Mouse (Mus musculus) liver, embryonic 16.5 days (tissue): Measurements from ENCODE around the gene Npas2. TPM values are rescaled to one million over a fixed set of nuclear protein-coding genes. Genes with fewer than 3 reads are reported as not detected.

Experiments used
- ATAC-seq: fragments of 200-750 bp; cut with Nextera tagmentation; 2 replicates; pipeline ENCODE4 v1.8.0; 2017; ENCODE audit warnings: low read depth, mild to moderate bottlenecking, moderate number of reproducible peaks, moderate library complexity
- H3K27ac ChIP-seq: fragments of 300-500 bp; sonication (generic); 2 replicates; pipeline ENCODE4 v1.5.1; 2014; ENCODE audit warnings: mild to moderate bottlenecking, low read length
- H3K27me3 ChIP-seq: fragments of 300-500 bp; sonication (generic); 2 replicates; pipeline ENCODE4 v1.6.1; 2014; ENCODE audit warnings: low read depth, low read length, mixed read lengths; ENCODE audit not compliant: control insufficient read depth, insufficient read depth
- H3K36me3 ChIP-seq: fragments of 300-500 bp; sonication (generic); 2 replicates; pipeline ENCODE4 v1.6.1; 2014; ENCODE audit warnings: mild to moderate bottlenecking; ENCODE audit not compliant: control insufficient read depth, insufficient read depth
- H3K4me1 ChIP-seq: fragments of 300-500 bp; sonication (generic); 2 replicates; pipeline ENCODE4 v1.6.1; 2014; ENCODE audit warnings: low read depth, low read length, mixed read lengths; ENCODE audit not compliant: control insufficient read depth
- H3K4me2 ChIP-seq: fragments of 300-500 bp; sonication (generic); 2 replicates; pipeline ENCODE4 v1.6.1; 2014; ENCODE audit warnings: low read depth, low read length, mixed read lengths
- H3K4me3 ChIP-seq: fragments of 300-500 bp; sonication (generic); 2 replicates; pipeline ENCODE4 v1.5.1; 2014; ENCODE audit warnings: low read depth, mild to moderate bottlenecking, low read length
- H3K9ac ChIP-seq: fragments of 300-500 bp; sonication (generic); 2 replicates; pipeline ENCODE4 v1.6.1; 2014; ENCODE audit warnings: low read depth, low read length
- H3K9me3 ChIP-seq: fragments of 300-500 bp; sonication (generic); replicated peaks from 2 replicates; pipeline ENCODE4 v1.6.1; 2016; ENCODE audit warnings: low read length; ENCODE audit not compliant: control insufficient read depth
- WGBS: fragments of 180-500 bp; shearing (Covaris S2); extraction: QIAGEN DNeasy Blood & Tissue Kit; methylation state at CpG from one replicate; pipeline ENCODE4 v1.1.7; 2014; ENCODE audit not compliant: insufficient replicate concordance; 5-methylcytosine and 5-hydroxymethylcytosine counted together
- polyA plus RNA-seq: library from polyadenylated mRNA; unstranded; fragments of >200 nt; fragmentation: Nextera tagmentation; extraction: Ambion mirVana; gene quantifications from 2 replicates; pipeline ENCODE4 v1.2.1, GENCODE M21; 2015

The Npas2 gene
- polyA plus RNA-seq, 1 experiment from 2014 or later = 0.42 TPM

DNA sequence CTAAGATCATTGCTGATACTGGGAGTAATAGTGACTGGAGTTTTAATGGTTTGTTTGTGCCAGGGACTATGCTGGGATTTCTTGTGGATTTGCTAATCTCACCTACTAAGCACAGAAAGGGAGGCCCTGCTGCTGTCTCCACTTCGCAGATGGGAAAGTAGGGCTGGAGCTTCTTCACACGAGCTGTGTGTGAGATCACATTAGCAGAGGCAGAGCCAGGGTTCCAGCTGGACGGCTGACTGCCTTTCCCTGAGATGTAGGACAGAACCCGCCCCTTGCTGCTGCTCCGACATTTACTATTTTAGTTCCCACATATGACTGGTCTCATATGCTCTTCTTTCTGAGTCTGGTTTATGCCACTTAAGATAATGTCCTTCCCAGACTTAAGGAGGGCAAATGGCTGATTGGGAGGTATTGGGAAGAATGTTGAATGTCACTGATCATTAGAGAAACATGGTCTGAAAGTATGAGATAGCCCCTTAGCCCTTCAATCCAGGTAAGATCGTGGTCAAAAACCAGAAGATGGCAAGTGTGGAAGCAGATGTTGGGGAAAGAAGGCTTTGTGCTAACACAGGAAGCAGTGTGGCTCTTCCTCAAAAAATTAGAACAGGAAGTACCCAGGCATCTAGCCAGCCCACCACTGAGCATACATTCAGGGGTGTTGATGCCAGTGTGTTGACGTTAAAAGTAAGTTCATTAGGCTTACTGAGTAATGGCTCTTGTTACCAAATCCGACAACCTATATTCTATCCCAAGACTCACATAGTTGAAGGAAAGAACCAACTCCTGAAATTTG is 66.8 kb downstream of the Npas2 start:
- Histone ChIP-seq H3K36me3 (no peaks in the 10 kb centered on the region), H3K27ac (no peak overlapping the region), H3K9ac (no peak overlapping the region), H3K4me3 (no peak overlapping the region), H3K4me2 (no peak overlapping the region), H3K4me1 (no peaks in the 10 kb centered on the region), H3K9me3 (no peaks in the 10 kb centered on the region), H3K27me3 (no peaks in the 10 kb centered on the region)
- no peak for ATAC-seq
- WGBS = 53% methylated on average over 8 of the region's 8 CpGs

DNA sequence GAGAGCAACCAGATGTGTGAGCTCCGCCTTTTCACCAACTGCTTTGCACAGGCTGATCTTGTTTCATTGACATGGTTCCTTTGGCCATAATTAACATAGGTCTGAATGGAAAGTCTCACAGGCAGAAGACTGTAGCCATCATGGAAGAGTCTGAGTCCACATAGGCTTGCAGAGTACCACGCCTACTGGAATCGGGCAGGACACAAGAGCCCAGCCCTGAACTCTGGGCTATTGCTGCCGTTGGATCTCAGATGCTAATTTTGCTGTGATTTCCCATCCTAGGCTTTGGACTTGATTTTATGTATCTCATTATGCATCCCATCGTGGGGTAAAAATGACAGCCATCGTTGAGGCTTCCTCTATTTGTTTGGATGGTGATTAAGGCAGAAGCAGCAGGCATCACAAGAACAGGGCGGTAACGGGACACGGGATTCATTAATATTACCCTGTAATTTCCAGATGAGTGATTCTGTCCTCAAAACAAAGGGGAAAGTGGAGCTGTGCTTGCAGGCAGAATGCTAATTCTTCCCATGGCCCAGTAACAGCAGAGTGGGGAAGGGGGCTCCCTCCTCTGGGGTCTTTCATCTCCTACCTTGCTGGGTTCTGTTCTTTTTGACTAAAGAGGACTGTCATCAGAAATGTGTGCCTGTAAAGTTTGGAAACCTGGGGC is 73.4 kb downstream of the Npas2 start:
- no peak overlapping the region for H3K9ac ChIP-seq
- no peak overlapping the region for H3K27ac ChIP-seq
- no peak overlapping the region for H3K4me2 ChIP-seq
- ATAC-seq = no peak
- 71% methylated on average over 9 of the region's 9 CpGs for WGBS
- H3K4me1 ChIP-seq = no peaks in the 10 kb centered on the region
- H3K36me3 ChIP-seq = no peaks in the 10 kb centered on the region
- no peaks in the 10 kb centered on the region for H3K27me3 ChIP-seq
- no peak overlapping the region for H3K4me3 ChIP-seq
- H3K9me3 ChIP-seq = no peaks in the 10 kb centered on the region

DNA sequence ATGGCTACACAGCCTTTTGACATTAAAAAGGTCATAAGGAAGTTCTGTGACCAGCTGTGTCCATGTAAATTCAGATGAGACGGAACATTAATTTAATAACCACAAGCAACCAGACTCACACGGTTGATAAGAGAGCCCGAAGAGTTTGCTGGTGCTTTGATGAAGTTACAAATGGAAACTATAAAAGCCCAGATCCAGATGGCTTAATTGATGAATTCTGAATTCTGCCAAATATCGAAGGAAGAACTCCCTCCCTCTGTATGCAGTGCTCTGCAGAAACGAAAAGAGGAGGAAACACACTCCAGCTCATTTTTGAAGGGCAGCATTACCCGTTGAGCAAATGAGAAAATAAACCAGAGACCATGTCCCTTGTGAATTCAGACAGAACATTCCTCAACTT is 79.4 kb downstream of the Npas2 start:
- 56% methylated on average over 6 of the region's 6 CpGs for WGBS
- H3K4me2 ChIP-seq = no peak overlapping the region
- ATAC-seq = no peak

DNA sequence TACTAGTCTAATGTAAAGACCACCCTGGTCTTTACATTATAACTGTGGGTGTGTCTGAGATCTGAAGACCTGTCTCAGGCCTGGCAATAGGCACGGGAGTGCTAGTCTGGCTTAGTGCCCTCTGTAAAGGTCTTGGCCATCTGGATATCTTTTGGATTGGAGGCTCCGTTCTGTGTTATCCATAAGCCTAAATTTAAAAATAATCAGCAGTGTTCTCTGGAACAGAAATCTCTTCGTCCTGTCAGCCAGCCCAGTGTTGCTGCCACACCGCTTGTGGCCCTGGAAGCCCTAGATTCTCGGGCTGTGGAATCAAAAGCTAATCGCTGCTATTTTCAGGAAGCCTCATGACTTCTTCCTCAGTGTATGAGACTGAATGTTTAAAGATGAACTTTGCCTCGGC is 86.9 kb downstream of the Npas2 start:
- Histone ChIP-seq H3K36me3 (no peaks in the 10 kb centered on the region), H3K27ac (no peak overlapping the region), H3K27me3 (no peaks in the 10 kb centered on the region), H3K9ac (no peak overlapping the region), H3K4me3 (no peak overlapping the region), H3K4me1 (no peaks in the 10 kb centered on the region), H3K9me3 (no peaks in the 10 kb centered on the region), H3K4me2 (no peak overlapping the region)
- ATAC-seq = no peak
- 62% methylated on average over 7 of the region's 7 CpGs for WGBS

More for the DNA sequence above, 79.4 kb downstream of the Npas2 start:
- H3K4me1 ChIP-seq = no peaks in the 10 kb centered on the region
- no peaks in the 10 kb centered on the region for H3K27me3 ChIP-seq
- H3K9me3 ChIP-seq = no peaks in the 10 kb centered on the region
- no peaks in the 10 kb centered on the region for H3K36me3 ChIP-seq
- H3K4me3 ChIP-seq = no peak overlapping the region
- no peak overlapping the region for H3K27ac ChIP-seq
- H3K9ac ChIP-seq = no peak overlapping the region

DNA sequence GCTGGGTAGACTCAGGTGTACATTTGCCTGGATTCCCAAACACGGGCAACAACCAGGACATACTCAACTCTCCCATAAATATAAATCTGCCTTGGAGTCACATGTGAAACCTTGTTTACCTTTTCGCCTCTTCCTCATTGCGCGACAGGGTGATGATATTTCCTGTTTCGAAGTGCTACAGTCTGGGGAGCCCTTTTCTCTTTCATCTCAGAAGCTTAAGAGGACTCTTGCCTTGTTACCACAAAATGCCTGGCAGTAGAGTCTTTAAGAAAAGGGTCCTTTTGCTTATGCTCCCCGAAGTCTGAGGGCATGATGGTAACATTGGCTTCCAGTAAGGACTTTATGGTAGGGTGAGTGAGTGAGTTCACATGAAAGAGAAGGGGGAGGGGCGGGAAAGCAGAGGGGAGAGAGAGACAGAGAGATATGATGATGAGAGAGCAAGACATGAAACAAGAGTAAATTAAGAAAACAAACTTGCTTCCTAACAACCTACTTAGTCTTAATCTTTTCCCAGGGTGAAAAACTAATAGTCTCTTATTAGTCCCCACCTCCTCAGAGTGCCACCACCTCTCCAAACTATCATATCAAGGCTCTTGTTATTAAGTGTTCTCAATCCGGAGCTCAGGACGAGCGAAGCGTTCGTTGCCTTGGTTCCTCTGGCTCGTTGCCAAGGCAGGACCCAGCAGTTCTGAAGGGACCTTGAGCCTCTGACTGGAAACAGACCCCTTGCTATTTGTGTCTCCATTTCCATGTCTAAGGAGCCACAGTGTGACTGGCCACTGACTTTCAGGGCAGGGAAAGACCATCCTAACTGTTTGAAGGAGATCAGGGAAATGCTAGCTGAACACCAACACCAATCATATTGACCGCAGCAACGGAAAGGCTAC is 87.7 kb downstream of the Npas2 start:
- WGBS = 53% methylated on average over 15 of the region's 15 CpGs
- H3K9ac ChIP-seq = no peak overlapping the region
- no peak overlapping the region for H3K4me2 ChIP-seq
- no peaks in the 10 kb centered on the region for H3K36me3 ChIP-seq
- no peak overlapping the region for H3K27ac ChIP-seq
- no peak for ATAC-seq
- no peaks in the 10 kb centered on the region for H3K4me1 ChIP-seq
- H3K9me3 ChIP-seq = no peaks in the 10 kb centered on the region
- no peak overlapping the region for H3K4me3 ChIP-seq
- H3K27me3 ChIP-seq = no peaks in the 10 kb centered on the region

DNA sequence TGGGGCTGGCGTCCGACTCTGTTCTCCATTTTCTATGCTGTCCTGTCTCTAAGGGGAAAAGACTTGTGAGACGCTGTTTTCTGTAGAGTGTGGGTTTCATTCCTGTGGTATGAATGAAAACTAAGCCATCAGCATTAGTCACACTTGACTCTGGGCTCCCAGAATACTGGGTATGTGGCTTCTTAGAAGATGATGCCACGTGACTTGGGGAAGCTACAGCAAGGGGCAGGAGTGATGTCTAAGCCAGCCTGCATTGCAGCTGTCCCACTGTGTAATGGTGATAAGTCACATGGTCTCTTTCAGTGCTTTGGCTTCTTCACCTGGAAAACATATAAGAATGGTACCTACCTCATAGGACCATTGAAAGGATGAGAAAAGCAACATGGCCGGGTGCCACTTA is 88.4 kb downstream of the Npas2 start:
- 61% methylated on average over 5 of the region's 5 CpGs for WGBS

DNA sequence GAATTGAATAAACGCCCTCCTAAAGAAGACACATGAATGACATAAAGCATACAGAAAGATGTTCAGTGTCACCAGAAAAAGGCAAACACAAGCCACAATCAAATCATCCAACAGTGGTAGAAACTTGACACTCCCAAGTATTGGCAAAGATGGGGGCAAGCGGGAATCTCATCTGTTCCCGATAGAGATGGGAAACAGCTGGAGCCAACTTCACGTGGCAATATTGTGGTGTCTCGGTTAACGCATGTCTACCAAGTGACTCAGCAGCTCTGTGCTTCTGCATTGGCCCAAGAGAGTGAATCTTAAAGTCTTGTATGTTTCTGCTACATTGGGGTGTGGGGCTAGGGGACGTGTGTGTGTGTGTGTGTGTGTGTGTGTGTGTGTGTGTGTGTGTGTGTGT is 89.8 kb downstream of the Npas2 start:
- Histone ChIP-seq H3K36me3 (no peaks in the 10 kb centered on the region), H3K4me1 (no peaks in the 10 kb centered on the region), H3K4me2 (no peak overlapping the region), H3K9ac (no peak overlapping the region), H3K9me3 (no peaks in the 10 kb centered on the region), H3K27me3 (no peaks in the 10 kb centered on the region), H3K27ac (no peak overlapping the region), H3K4me3 (no peak overlapping the region)
- WGBS = 64% methylated on average over 6 of the region's 7 CpGs
- ATAC-seq = no peak

More for the DNA sequence above, 88.4 kb downstream of the Npas2 start:
- H3K27ac ChIP-seq = no peak overlapping the region
- ATAC-seq = no peak
- no peak overlapping the region for H3K4me2 ChIP-seq
- no peak overlapping the region for H3K9ac ChIP-seq
- H3K9me3 ChIP-seq = no peaks in the 10 kb centered on the region
- no peaks in the 10 kb centered on the region for H3K36me3 ChIP-seq
- H3K4me1 ChIP-seq = no peaks in the 10 kb centered on the region
- no peaks in the 10 kb centered on the region for H3K27me3 ChIP-seq
- no peak overlapping the region for H3K4me3 ChIP-seq

DNA sequence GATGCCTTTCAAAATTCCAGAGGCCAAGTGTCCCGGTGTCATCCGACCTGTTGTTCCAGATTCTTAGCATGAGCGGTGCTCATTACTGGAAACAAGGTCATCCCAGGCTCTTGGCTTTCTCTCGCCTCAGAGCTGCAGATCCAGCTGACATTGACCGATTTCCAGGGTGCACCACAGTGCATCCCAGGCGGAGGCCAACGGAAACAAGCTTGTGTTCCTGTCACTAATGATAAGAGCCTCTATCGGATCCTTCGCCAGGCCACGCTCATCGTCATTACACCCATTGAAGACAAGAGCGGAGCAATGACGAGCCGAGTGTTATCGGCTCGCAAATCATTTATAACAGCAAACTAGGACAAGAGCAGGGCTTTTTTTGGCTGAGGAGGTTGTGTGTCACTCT is 91.3 kb downstream of the Npas2 start:
- no peak overlapping the region for H3K9ac ChIP-seq
- H3K27me3 ChIP-seq = no peaks in the 10 kb centered on the region
- ATAC-seq = no peak
- no peak overlapping the region for H3K27ac ChIP-seq
- WGBS = 68% methylated on average over 16 of the region's 16 CpGs
- no peaks in the 10 kb centered on the region for H3K36me3 ChIP-seq
- no peaks in the 10 kb centered on the region for H3K4me1 ChIP-seq
- no peaks in the 10 kb centered on the region for H3K9me3 ChIP-seq
- H3K4me2 ChIP-seq = no peak overlapping the region
- no peak overlapping the region for H3K4me3 ChIP-seq
